Mouse (Mus musculus) E14TG2a.4 (cell line): ENCODE measurements around the gene Cep95.

Experiments
- CTCF ChIP-seq: conservative IDR thresholded peaks from 2 replicates; pipeline ENCODE4 v1.5.1; 2014; ENCODE audit warnings: low read length
- NANOG ChIP-seq: IDR thresholded peaks from 2 replicates; pipeline ENCODE4 v1.6.1; 2014; ENCODE audit warnings: borderline replicate concordance, low read length, mixed read lengths
- POU5F1 ChIP-seq: IDR thresholded peaks from 2 replicates; pipeline ENCODE4 v1.6.1; 2014; ENCODE audit warnings: low read length, borderline replicate concordance

GRCm38 (mm10) chr11:106819595-106819994 is 30.5 kb downstream of the Cep95 start:
- TF ChIP-seq CTCF: no peak
- no peak for TF ChIP-seq NANOG
- no peak for TF ChIP-seq POU5F1
